Mouse (Mus musculus) testis, adult 2 months (tissue): Measurements from ENCODE around the gene Trpv2. TPM values are rescaled to one million over a fixed set of nuclear protein-coding genes. Genes with fewer than 3 reads are reported as not detected.

Experiments
- H3K27ac ChIP-seq: fragments of 200-500 bp; 2 replicates; pipeline ENCODE4 v1.5.1; 2012; ENCODE audit warnings: low read depth, low read length; ENCODE audit not compliant: control insufficient read depth, insufficient read depth
- H3K27me3 ChIP-seq: fragments of 200-500 bp; 2 replicates; pipeline ENCODE4 v1.6.1; 2012; ENCODE audit warnings: mild to moderate bottlenecking, low read length, moderate library complexity; ENCODE audit not compliant: control insufficient read depth, insufficient read depth
- H3K36me3 ChIP-seq: fragments of 200-500 bp; 2 replicates; pipeline ENCODE4 v1.6.1; 2012; ENCODE audit warnings: mild to moderate bottlenecking, low read length; ENCODE audit not compliant: control insufficient read depth, insufficient read depth
- H3K4me1 ChIP-seq: fragments of 200-500 bp; 2 replicates; pipeline ENCODE4 v1.6.1; 2012; ENCODE audit warnings: low read length; ENCODE audit not compliant: control insufficient read depth, insufficient read depth
- H3K4me3 ChIP-seq: fragments of 200-500 bp; 2 replicates; pipeline ENCODE4 v1.5.1; 2012; ENCODE audit warnings: low read depth, mild to moderate bottlenecking, low read length, moderate library complexity, mixed read lengths; ENCODE audit not compliant: control insufficient read depth
- CTCF ChIP-seq: fragments of 200-500 bp; IDR thresholded peaks from 2 replicates; pipeline ENCODE4 v1.5.1; 2012; ENCODE audit warnings: low read depth, mild to moderate bottlenecking, inconsistent platforms, low read length, moderate library complexity; ENCODE audit not compliant: control insufficient read depth, insufficient read depth, insufficient replicate concordance
- POLR2A ChIP-seq: fragments of 200-500 bp; IDR thresholded peaks from 2 replicates; pipeline ENCODE4 v1.6.1; 2012; ENCODE audit warnings: low read depth, mild to moderate bottlenecking, inconsistent platforms, low read length, moderate library complexity; ENCODE audit not compliant: control insufficient read depth
- polyA plus RNA-seq: library from polyadenylated mRNA; depleted of rRNA; stranded (reverse); fragments of >200 nt; gene quantifications from 2 replicates; pipeline ENCODE4 v1.2.3, GENCODE M21; 2012

Gene Trpv2
- polyA plus RNA-seq, 1 experiment: 0.67 TPM

- Histone ChIP-seq H3K4me3 (peak overlapping the region; percentile 87), H3K27ac (peak overlapping the region; percentile 70), H3K36me3 (peaks cover 4% of the 10 kb centered on the region), H3K27me3 (no peaks in the 10 kb centered on the region), H3K4me1 (peaks cover 2% of the 10 kb centered on the region; the same call in 1 of the 2 replicates)
- no peak for TF ChIP-seq POLR2A
- no peak for TF ChIP-seq CTCF
These were observed 30.8 kb downstream of the Trpv2 start for GRCm38 (mm10) chr11:62604886-62605618.

GRCm38 (mm10) chr11:62605619-62606298, 31.5 kb downstream of the Trpv2 start:
- H3K36me3 ChIP-seq: peaks cover 4% of the 10 kb centered on the region
- peak overlapping the region; percentile 77 for H3K27ac ChIP-seq
- H3K4me1 ChIP-seq: peaks cover 2% of the 10 kb centered on the region; the same call in 1 of the 2 replicates
- H3K27me3 ChIP-seq: no peaks in the 10 kb centered on the region
- TF ChIP-seq CTCF (no peak), POLR2A (peak; percentile 57; the same call in 1 of the 2 replicates)
- H3K4me3 ChIP-seq: peak overlapping the region; percentile 64

GRCm38 (mm10) chr11:62606299-62607169, 32.2 kb downstream of the Trpv2 start:
- Histone ChIP-seq H3K27ac (peak overlapping the region; percentile 77), H3K36me3 (peaks cover 4% of the 10 kb centered on the region), H3K4me3 (peak overlapping the region; percentile 64), H3K27me3 (no peaks in the 10 kb centered on the region), H3K4me1 (peaks cover 2% of the 10 kb centered on the region; the same call in 1 of the 2 replicates)
- TF ChIP-seq POLR2A (no peak), CTCF (no peak)

- peak; percentile 51; the same call in 1 of the 2 replicates for TF ChIP-seq POLR2A
- TF ChIP-seq CTCF: no peak
- Histone ChIP-seq H3K27me3 (no peaks in the 10 kb centered on the region), H3K36me3 (peaks cover 4% of the 10 kb centered on the region), H3K4me1 (peaks cover 2% of the 10 kb centered on the region; the same call in 1 of the 2 replicates), H3K4me3 (peak overlapping the region; percentile 64), H3K27ac (peak overlapping the region; percentile 47)
These were observed 33.1 kb downstream of the Trpv2 start for GRCm38 (mm10) chr11:62607170-62607951.

- H3K36me3 ChIP-seq: peaks cover 4% of the 10 kb centered on the region
- no peaks in the 10 kb centered on the region for H3K27me3 ChIP-seq
- TF ChIP-seq POLR2A: no peak
- 0 out of 2 replicates have a peak overlapping the region, but pooled peaks have one; percentile 3 for H3K27ac ChIP-seq
- H3K4me1 ChIP-seq: peaks cover 2% of the 10 kb centered on the region; the same call in 1 of the 2 replicates
- peak overlapping the region; percentile 64 for H3K4me3 ChIP-seq
These were observed 33.6 kb downstream of the Trpv2 start for GRCm38 (mm10) chr11:62607952-62608201.

GRCm38 (mm10) chr11:62608826-62609675, 34.8 kb downstream of the Trpv2 start:
- peaks cover 3% of the 10 kb centered on the region for H3K4me1 ChIP-seq
- H3K27ac ChIP-seq: no peak overlapping the region
- TF ChIP-seq POLR2A: no peak
- TF ChIP-seq CTCF: no peak
- H3K4me3 ChIP-seq: peak overlapping the region; percentile 33
- no peaks in the 10 kb centered on the region for H3K27me3 ChIP-seq
- H3K36me3 ChIP-seq: peaks cover 4% of the 10 kb centered on the region
